Mouse (Mus musculus) natural killer cell, adult 2 months (primary cell): Measurements from ENCODE around the gene Dgat2.

Source experiments
- DNase-seq, 2 experiments: peaks; one replicate each; pipeline ENCODE4 v3.0.0; 2022; ENCODE audit warnings: low spot score in 2 of 2

The Dgat2 gene

DNA sequence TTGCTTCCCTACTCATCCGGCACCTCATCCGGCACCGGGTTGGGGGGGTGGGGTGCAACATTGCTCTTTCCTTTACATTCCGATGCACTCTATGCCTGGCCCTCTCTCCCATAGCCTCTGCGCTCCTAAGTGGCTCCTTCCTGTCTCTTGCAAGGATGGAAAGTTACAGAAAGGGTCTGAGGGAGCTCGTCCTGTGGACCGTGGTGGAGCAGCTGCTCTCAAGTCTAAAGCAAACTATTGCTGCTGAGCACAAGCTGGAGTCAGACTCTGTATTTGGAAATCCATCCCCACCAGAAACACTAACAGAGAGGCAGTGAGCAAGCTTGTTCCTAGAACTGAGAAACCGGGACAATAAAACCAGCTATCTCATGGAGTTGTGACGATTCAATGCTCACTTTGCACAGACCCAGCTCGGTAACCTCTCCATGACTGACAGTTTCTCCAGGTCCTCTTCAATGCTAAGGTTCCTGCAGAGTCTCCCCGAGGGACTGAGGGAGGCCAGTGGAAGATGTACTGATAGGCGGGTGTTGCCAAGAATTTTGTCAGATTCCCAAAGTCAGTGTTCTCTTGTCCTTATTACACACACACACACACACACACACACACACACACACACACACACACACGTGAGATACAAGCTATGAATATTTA is 42.6 kb downstream of the Dgat2 start:
- no peak for DNase-seq

DNA sequence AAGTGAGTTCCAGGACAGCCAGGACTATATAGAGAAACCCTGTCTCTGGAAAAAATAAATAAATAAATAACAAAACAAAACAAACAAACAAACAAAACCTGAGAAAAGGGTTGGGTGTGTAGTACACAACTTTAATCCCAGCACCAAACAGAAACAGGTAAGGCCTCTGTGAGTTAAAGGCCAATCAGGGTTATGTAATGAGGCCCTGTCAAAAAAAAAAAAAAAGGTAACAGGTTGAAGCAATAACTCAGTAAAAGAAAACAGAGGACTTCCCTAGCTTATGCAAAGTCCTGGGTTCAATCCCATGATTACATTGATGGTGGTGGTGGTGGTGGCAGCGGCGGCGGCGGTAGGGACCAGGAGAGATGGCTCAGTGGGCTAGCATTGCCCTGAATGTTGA is 45.0 kb downstream of the Dgat2 start:
- no peak for DNase-seq

DNA sequence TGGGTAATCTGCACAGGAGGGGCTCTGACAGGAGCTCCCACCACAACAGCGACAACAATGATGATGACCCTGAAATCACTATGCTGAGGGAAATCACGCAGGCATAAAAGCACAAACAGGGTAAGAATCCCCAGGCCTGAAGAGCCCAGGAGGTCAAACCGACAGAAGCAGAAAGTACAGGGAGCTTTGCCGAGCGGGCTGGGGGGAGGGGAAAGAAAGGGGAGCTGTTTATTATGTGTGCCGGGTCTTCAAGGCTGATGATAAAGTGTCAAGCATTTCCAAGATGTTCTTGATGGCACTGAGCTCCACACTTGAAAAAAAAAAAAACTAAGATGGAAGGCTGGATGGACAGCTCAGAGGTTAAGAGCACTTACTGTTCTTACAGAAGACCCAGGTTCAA is 45.7 kb downstream of the Dgat2 start:
- no peak for DNase-seq

DNA sequence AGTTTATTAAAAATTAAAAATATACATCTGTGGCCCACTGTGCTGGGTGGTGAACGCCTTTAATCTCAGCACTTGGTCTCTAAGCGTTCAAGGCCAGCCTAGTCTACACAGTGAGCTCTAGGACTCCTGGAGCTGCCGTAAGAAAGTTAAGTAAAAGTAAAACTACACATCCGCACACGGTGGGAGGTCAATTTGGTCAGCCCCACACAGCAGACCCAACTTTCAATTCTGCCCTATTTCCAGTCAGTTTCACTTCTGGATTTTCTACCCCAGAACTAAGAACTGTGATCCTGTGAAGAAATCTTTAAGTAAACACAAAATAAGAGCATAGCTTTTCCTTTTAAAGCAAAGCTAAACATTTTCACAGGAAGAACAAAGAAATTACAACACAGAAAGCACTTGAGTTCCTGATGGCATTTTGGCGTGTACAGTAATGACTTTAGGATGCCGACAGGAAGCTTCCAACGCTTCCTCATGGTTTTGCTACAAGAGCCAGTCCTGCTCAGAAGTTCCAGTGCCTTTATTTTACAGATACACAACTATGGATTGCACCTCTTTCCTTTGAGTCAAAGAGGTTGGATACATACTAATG is 48.6 kb downstream of the Dgat2 start:
- no peak for DNase-seq

DNA sequence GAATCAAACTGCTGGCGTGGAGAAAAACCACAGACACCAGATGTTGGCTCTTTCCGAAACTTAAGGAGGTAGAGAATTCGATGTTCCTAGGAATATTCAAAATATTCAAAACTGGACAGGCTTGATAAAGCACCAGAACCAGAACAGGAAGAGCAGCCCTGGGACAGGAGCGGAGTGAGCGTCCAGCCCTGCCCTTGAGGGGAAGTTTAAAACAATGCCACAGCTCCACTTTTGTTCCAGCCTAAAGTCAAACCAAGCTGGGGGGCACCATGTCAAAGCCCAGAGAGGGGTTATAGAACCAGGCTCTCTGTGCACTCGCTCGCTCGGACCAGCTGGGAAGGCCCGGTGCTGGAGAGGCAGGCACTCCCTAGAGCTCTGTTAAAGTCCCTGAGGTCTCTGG is 49.9 kb downstream of the Dgat2 start:
- no peak for DNase-seq

DNA sequence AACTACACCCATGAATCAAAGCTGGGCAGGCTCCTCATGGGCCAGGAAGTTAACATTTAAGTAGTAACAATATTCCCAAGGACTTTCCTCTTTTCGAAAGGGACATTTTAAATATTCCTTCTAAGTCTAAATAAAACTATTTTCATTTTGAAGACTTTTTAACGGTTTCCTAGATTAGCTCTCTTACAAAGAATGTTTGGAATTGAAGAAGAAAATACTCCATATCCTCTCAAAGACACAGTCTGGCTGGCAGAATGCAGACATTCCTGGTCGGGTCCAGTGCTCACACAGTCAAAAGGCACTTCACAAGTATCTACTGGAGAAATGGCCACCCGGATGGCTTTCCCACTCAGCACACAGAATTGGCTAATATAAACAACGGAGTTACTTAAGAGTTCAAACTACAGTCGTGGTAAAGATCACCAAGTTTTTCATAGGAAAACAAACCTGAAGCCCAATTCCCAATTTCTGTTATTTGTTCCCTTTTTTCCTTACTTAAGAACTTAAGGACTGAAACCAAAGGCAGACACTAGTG is 50.6 kb downstream of the Dgat2 start:
- no peak for DNase-seq

DNA sequence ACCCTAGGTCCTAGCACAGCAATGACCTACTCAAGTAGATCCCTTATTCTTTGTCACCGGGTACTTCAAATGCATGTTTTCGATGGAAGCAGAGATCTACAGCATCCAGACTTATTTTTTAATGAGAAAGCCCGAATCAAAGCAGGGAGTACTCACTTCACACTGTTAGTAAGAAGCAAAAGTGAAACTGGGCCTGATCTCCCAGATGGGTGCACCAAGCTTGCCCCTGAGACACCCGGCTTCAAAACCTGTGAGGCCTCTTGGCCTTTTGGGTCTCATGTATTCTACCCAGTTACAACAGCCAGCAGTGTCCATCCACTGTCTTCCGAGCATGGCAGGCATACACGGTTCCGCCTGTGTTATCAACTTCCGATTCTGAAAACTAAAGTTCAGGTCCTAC is 53.6 kb downstream of the Dgat2 start:
- DNase-seq = peak in 1 of 2 experiments; percentile 23

DNA sequence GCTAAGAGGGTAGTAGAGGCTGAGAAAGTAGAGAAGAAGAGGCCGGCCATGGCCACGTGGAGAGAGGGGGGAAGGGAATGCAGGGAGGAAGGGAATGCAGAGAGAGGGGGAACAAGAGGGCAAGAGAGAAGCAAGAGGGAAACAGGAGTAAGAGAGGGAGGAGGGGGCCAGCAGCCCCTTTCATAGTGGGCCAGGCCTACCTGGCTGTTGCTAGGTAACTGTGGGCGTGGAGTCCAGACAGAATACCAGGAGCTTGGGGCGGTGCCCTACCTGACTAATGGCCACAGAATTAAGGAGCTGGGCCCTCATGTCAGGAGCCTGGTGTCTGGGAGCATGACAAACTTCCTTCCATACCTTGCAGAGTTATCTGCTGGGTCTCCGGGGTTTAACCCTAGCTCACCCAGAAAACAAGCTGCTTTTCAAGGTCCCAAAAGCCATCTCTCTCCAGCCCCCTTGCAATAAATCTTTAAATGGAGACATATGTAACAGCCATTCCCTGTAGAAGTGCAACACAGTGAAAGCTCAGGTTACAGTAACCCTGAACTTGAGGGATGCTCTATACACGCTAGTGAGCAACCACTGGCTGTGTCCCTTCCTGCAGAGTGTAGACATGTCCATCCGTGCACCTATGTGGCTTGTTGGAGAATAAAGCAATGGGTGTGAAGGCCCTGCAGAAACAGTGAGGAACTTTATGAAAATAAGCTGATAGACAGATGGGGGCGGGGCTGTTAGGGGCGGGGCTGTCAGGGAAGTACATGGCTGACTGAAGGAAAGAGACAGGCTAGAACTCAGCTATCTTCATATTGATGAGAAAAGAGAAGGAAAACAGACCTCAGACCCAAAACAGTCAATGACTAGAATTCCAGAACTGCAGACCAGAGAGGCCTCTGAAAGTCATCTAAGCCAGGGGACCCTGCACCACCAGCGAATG is 54.2 kb downstream of the Dgat2 start:
- peak in 1 of 2 experiments; percentile 27 for DNase-seq

DNA sequence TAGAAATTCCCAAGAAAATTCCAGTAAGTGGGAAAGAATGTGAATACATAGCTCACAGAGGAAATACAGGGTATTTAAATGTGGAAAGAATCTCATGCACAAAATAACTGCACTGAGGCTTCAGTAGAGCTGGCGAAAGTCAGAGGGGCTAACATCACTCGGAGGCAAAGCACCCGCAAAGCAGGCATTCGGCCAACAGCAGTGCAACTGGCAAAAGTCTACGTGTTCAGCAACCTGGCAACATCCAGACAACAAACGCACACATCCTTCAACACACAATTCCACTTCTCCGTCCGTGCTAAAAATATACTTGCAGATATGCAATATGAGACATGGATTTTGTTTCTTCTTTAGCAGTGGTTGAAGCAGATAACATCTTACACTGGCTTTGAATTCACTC is 56.5 kb downstream of the Dgat2 start:
- DNase-seq = no peak

DNA sequence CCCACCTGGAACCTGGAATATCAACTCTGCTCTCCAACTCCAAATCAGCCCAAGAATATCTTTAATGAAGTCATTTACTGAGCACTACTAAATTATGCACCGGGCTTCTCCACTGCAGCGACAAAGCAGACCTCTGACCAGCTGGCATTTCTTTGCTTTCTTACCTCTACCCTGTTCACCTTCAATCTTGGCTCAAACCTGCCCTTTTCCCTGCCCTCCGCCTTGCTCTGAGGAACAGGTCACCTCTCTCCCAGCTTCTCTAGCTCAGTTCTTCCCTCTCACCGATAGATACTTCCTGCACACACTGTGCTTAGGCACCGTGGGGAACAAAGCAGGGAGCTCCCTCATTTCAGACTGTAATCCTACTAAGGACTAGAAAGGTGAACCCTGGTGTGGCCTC is 59.9 kb downstream of the Dgat2 start:
- no peak for DNase-seq

DNA sequence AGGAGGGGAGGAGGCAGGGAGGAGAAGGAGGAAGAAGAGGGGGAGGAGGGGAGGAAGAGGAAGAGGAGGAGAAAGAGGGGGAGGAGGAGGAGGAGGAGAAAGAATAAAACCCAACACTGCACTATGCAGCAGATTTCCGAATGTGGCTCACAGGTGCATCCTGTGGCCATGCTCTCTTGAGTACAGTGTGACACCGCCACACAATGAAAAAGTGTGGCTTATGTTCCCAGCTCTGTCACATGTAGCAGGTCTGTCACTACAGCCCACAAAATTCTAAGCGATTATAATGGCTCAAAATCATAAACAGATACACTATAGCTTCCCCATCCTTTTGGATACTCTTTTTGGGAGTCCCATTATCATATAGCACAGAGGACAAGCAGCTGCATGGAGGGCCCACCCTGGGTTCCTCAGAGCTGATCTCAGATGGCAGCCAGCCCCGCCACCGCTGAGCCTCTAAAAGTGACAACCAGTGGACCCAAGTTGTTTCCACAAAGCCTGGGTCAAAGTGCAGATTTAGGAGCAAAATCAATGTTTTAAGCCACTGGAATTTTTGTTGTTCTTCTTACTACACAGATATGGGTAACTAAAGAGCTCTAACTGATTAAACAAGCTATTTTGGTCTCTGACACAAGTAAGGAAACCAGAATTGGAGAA is 61.5 kb downstream of the Dgat2 start:
- peak in 1 of 2 experiments; percentile 39 for DNase-seq

DNA sequence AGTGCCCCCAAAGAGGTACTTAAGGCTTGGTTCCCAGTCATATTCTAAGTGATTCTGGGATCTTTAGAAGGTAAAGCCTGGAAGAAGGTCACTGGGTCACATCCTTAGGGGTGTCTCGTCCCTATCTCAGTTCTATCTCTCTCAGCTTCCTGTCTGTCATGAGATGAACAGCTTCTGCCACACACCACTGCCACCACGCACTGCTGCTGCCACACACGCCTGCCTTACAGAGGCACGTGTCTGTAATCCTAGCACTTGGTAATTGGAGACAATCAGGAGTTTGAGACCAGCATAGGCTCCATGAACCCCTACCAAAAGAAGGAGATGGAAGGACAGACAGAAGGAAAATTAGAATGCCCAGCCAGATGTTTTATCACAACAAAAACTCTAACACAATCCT is 62.4 kb downstream of the Dgat2 start:
- no peak for DNase-seq

DNA sequence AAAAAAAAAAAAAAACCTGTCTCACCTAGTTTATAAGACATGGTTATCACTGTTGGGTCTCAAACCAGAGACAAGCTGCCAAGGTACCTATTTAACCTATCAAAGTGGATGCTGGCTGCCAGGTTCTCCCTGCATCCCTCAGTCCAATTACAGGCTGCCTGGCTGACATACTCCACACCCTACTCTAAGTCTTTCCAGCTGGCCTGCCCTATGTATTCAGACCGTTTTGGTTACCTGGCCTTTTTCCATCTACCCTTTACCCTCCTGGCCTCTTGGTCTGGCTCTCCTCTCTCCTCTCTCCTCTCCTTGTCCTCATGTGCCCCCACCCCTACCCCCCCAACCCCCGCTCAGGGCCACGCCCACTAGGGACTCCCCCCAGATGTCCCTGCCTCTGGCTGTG is 65.7 kb downstream of the Dgat2 start:
- no peak for DNase-seq

DNA sequence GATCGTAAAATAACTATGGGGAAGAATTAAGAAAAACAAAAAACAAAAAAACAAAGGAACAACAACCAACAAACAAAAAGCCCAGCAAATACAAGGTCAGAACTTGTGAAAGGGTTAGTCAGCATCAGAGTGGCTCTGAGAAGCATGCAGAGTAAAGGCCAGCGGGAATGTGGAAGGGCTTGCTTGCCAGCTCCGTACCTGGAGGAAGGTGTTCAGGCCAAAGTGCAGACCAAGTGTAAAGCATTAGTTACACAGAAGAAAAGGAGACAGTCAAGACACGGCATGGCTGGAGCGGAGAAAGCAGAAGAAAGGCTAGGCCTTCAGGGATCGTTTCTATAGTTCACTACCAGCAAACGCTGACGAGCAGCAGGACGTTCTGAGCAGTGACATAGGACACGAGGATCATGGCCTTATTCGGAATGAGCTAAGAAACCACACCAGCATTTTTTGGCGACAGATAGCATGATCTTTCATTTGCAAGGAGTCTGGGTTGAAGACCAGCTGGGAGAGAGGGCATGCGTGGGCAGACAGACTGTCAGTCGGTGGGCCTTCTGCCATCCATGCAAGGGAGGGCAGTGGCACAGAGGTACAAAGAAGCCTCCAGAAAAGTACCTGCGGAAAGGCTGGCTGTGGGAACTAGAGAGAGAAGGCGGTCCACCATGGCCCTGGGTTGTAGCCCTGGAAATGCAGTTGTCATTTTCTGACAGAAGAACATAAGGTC is 68.4 kb downstream of the Dgat2 start:
- no peak for DNase-seq

DNA sequence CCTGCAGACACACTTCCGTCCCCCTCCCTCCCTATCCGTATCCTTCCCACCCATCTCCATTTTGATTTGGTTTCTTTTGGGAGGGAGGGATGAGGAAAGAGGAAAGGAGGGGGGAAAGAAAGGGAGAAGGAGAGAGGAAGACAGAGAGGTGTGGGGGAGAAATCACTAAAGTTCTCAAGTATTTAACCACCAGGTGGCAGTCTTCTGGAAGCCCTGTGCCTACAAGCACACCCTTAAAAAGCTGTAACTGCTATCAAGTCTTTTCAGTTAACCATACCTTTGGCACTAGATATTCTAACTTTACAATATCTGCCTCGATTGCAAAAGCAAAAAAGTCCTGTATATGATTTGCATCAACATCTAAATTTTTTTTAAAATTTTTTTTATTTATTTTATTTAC is 75.0 kb downstream of the Dgat2 start:
- peak in 1 of 2 experiments; percentile 23 for DNase-seq

DNA sequence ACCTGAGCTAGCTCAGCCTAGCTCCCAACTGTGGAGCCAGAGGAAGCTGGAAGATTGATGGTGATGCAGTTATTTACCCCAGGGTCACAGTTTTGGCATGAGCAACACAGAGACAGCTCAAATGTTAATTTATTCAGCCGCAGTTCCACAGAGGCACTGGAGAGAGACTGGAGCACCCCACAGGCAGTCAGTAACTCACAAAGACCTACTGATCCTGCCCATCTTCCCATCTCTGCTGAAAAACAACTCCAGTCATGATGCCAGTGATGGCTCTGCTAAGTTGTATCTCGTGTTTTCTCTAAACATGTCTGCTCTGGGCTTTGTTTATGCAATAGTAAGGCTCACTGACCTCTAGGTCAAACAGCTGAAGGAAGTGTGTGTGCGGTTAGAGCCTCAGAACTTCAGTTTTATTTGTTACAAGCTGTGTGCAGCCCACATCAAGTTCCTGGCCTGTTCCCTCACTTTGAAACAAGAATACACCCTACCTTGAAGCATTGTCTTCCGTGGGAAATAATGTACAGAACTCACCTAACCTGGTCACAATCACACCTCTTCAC is 75.7 kb downstream of the Dgat2 start:
- no peak for DNase-seq
